8 mouse cellular contexts compared by ENCODE assay signal in the genomic region with DNA sequence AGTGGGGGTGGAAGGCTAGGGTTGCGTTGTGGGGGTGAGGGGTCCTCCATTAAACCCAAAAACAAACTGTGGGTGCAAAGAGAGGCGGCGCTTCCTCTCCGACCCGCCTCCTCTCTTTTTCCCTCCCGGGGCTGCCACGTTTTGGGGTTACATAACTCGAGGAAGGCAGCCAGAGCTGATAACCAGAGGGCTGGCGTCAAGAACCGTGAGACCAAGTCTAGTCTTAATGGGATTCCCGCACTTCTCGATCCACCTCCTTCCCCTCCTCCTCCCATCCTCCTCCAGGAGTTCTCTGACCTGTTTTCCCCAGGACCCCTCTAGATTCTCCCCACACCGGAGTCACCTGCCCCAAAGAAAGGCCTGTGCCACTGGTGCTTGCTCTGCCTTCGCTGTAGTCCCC. TPM values are rescaled to one million over a fixed set of nuclear protein-coding genes. Genes with fewer than 3 reads are reported as not detected.
DNase-seq lines count a peak whose midpoint lies in the region; ATAC-seq and TF ChIP-seq lines count a peak whose summit lies in the region.

No protein-coding gene starts in this region.

- peak overlapping the region; percentile 43 for H3K4me3 ChIP-seq in left cerebral cortex, adult 2 months
- peak overlapping the region; percentile 72 for H3K4me3 ChIP-seq in embryonic facial prominence, embryonic 13.5 days
- H3K4me3 ChIP-seq in heart, postnatal 0 days (ENCODE audit: low read depth, low read length), result peak overlapping the region; percentile 49
- H3K4me3 ChIP-seq in liver, embryonic 14.5 days (ENCODE audit: insufficient read depth in 1 of 2, low read depth in 2 of 2, low read length in 2 of 2), result no peak overlapping the region
- peak overlapping the region; percentile 53 for H3K4me3 ChIP-seq in stomach, embryonic 14.5 days (ENCODE audit: low read depth, low read length)

- H3K27me3 ChIP-seq in embryonic facial prominence, embryonic 13.5 days, result peaks cover 3% of the 10 kb centered on the region; the same call in 1 of the 2 replicates
- peaks cover 25% of the 10 kb centered on the region for H3K27me3 ChIP-seq in heart, postnatal 0 days (ENCODE audit: control insufficient read depth, insufficient read depth, low read length)
- peaks cover 21% of the 10 kb centered on the region for H3K27me3 ChIP-seq in liver, embryonic 14.5 days (ENCODE audit: control insufficient read depth, insufficient read depth, low read length)
- no peaks in the 10 kb centered on the region for H3K27me3 ChIP-seq in stomach, embryonic 14.5 days (ENCODE audit: control insufficient read depth, insufficient read depth, low read length)

- no peak overlapping the region for H3K27ac ChIP-seq in left cerebral cortex, adult 2 months
- peak overlapping the region; percentile 89 for H3K27ac ChIP-seq in embryonic facial prominence, embryonic 13.5 days
- H3K27ac ChIP-seq in heart, postnatal 0 days (ENCODE audit: low read depth), result no peak overlapping the region
- H3K27ac ChIP-seq in liver, embryonic 14.5 days, result no peak overlapping the region
- no peak overlapping the region for H3K27ac ChIP-seq in stomach, embryonic 14.5 days (ENCODE audit: low read length)

- 14% methylated on average over 14 of the region's 14 CpGs for WGBS in embryonic facial prominence, embryonic 13.5 days
- WGBS in heart, postnatal 0 days, result 12% methylated on average over 14 of the region's 14 CpGs
- 13% methylated on average over 14 of the region's 14 CpGs for WGBS in liver, embryonic 14.5 days (ENCODE audit: insufficient replicate concordance)
- 18% methylated on average over 11 of the region's 14 CpGs for WGBS in stomach, embryonic 14.5 days

- no peak for TF ChIP-seq EP300 in heart, postnatal 0 days (IDR thresholded peaks at IDR 0.05; ENCODE audit: low read depth)
- no peak for TF ChIP-seq EP300 in liver, embryonic 14.5 days (IDR thresholded peaks at IDR 0.05; ENCODE audit: low read depth)

- peak overlapping the region; percentile 89 for H3K9ac ChIP-seq in embryonic facial prominence, embryonic 13.5 days
- no peak overlapping the region for H3K9ac ChIP-seq in heart, postnatal 0 days (replicated peaks; ENCODE audit: low read depth, low read length)
- H3K9ac ChIP-seq in liver, embryonic 14.5 days (replicated peaks), result no peak overlapping the region
- H3K9ac ChIP-seq in stomach, embryonic 14.5 days (replicated peaks; ENCODE audit: low read depth, low read length), result no peak overlapping the region

- H3K4me1 ChIP-seq in embryonic facial prominence, embryonic 13.5 days, result peaks cover 25% of the 10 kb centered on the region
- peaks cover 13% of the 10 kb centered on the region; the same call in 1 of the 2 replicates for H3K4me1 ChIP-seq in heart, postnatal 0 days (ENCODE audit: control insufficient read depth, insufficient read depth)
- H3K4me1 ChIP-seq in liver, embryonic 14.5 days (replicated peaks; ENCODE audit: control insufficient read depth in 2 of 2, insufficient read depth in 2 of 2, low read length in 1 of 2), result no peaks in the 10 kb centered on the region
- peaks cover 15% of the 10 kb centered on the region; the same call in 1 of the 2 replicates for H3K4me1 ChIP-seq in stomach, embryonic 14.5 days (ENCODE audit: control insufficient read depth, insufficient read depth, low read length)

- DNase-seq in left cerebral cortex, adult 2 months (ENCODE audit: extremely low spot score in 1 of 2, low spot score in 2 of 2), result no peak
- no peak for DNase-seq in left cerebral cortex, adult 9 months (ENCODE audit: low spot score in 2 of 2)
- no peak for DNase-seq in heart, postnatal 0 days (ENCODE audit: low spot score)
- no peak for DNase-seq in liver, embryonic 14.5 days (ENCODE audit: low read depth in 3 of 3, low spot score in 3 of 3)
- no peak for DNase-seq in layer of hippocampus, adult 8-10 months (ENCODE audit: low spot score in 2 of 2)
- no peak for DNase-seq in right cerebral cortex, adult 2 months (ENCODE audit: low spot score in 2 of 2)

- H3K36me3 ChIP-seq in embryonic facial prominence, embryonic 13.5 days, result peaks cover 28% of the 10 kb centered on the region
- no peaks in the 10 kb centered on the region for H3K36me3 ChIP-seq in heart, postnatal 0 days (replicated peaks; ENCODE audit: control insufficient read depth, insufficient read depth, low read length)
- H3K36me3 ChIP-seq in liver, embryonic 14.5 days (replicated peaks; ENCODE audit: control insufficient read depth, insufficient read depth, low read depth), result no peaks in the 10 kb centered on the region
- no peaks in the 10 kb centered on the region; the same call in 1 of the 2 replicates for H3K36me3 ChIP-seq in stomach, embryonic 14.5 days (ENCODE audit: control insufficient read depth, insufficient read depth, low read length)

- ATAC-seq in embryonic facial prominence, embryonic 13.5 days (ENCODE audit: insufficient number of reproducible peaks, insufficient read depth, low FRiP score, low TSS enrichment, low read depth), result no peak
- ATAC-seq in heart, postnatal 0 days (ENCODE audit: insufficient read depth, low read depth), result no peak
- no peak for ATAC-seq in liver, embryonic 14.5 days (ENCODE audit: insufficient read depth)
- no peak for ATAC-seq in stomach, embryonic 14.5 days (ENCODE audit: insufficient number of reproducible peaks, insufficient read depth, low FRiP score, low read depth)

- H3K4me2 ChIP-seq in embryonic facial prominence, embryonic 13.5 days, result peak overlapping the region; percentile 88
- peak overlapping the region; percentile 87 for H3K4me2 ChIP-seq in heart, postnatal 0 days (ENCODE audit: low read depth, low read length)
- H3K4me2 ChIP-seq in liver, embryonic 14.5 days (ENCODE audit: low read depth), result peak overlapping the region; percentile 63
- peak overlapping the region; percentile 63 for H3K4me2 ChIP-seq in stomach, embryonic 14.5 days (replicated peaks; ENCODE audit: low read depth, low read length)

- intact Hi-C loops in left cerebral cortex, adult 2 months (cut with DNase I), result no loop called here

- no peak for TF ChIP-seq CTCF in left cerebral cortex, adult 2 months (IDR thresholded peaks at IDR 0.05)
- no peak for TF ChIP-seq CTCF in heart, postnatal 0 days (IDR thresholded peaks at IDR 0.05; ENCODE audit: low read depth)
- no peak for TF ChIP-seq CTCF in liver, embryonic 14.5 days (IDR thresholded peaks at IDR 0.05; ENCODE audit: low read depth)

- H3K9me3 ChIP-seq in embryonic facial prominence, embryonic 13.5 days, result no peaks in the 10 kb centered on the region
- H3K9me3 ChIP-seq in heart, postnatal 0 days (replicated peaks; ENCODE audit: control insufficient read depth, low read length), result no peaks in the 10 kb centered on the region
- no peaks in the 10 kb centered on the region for H3K9me3 ChIP-seq in liver, embryonic 14.5 days (ENCODE audit: control insufficient read depth, low read length)
- H3K9me3 ChIP-seq in stomach, embryonic 14.5 days (ENCODE audit: control insufficient read depth, low read depth, low read length), result no peaks in the 10 kb centered on the region

RNA-seq across cellular contexts. Expression of a gene that starts 0.7 kb away (rescaled TPM):
- 1 to 10 TPM; 5.5 to 6.4 TPM for total RNA-seq in left cerebral cortex, adult 2 months (2021)
- polyA plus RNA-seq in embryonic facial prominence, embryonic 13.5 days (2015; fragmentation: Nextera tagmentation; extraction: Ambion mirVana), result 110 and 133 TPM in 2 replicates
- total RNA-seq in heart, postnatal 0 days (2014; rRNA removed; ENCODE audit: low replicate concordance), result 6.9 and 7.8 TPM in 2 replicates
- polyA plus RNA-seq in heart, postnatal 0 days (2015; fragmentation: Nextera tagmentation; extraction: Ambion mirVana), result 9.5 and 11.5 TPM in 2 replicates
- 1.3 and 2.3 TPM in 2 replicates for polyA plus RNA-seq in liver, embryonic 14.5 days (2012; rRNA removed)
- polyA plus RNA-seq in liver, embryonic 14.5 days (2014; fragmentation: Nextera tagmentation; extraction: Ambion mirVana), result 1.5 and 1.9 TPM in 2 replicates
- polyA plus RNA-seq in stomach, embryonic 14.5 days (2014; fragmentation: Nextera tagmentation; extraction: Ambion mirVana), result 44.2 and 46.7 TPM in 2 replicates
- total RNA-seq in layer of hippocampus, adult 8-10 months (2022), result 1 to 10 TPM; 6.8 to 10.0 (median 7.5) TPM

RNA-seq across cellular contexts. Expression of a gene that starts 6.9 kb away (rescaled TPM):
- not detected for total RNA-seq in left cerebral cortex, adult 2 months (2021)
- 0.32 TPM in 1 of 2 replicates, not detected in the other for polyA plus RNA-seq in embryonic facial prominence, embryonic 13.5 days (2015; fragmentation: Nextera tagmentation; extraction: Ambion mirVana)
- total RNA-seq in heart, postnatal 0 days (2014; rRNA removed; ENCODE audit: low replicate concordance), result not detected in 2 replicates
- polyA plus RNA-seq in heart, postnatal 0 days (2015; fragmentation: Nextera tagmentation; extraction: Ambion mirVana), result not detected in 2 replicates
- not detected in 2 replicates for polyA plus RNA-seq in liver, embryonic 14.5 days (2012; rRNA removed)
- not detected in 2 replicates for polyA plus RNA-seq in liver, embryonic 14.5 days (2014; fragmentation: Nextera tagmentation; extraction: Ambion mirVana)
- polyA plus RNA-seq in stomach, embryonic 14.5 days (2014; fragmentation: Nextera tagmentation; extraction: Ambion mirVana), result 0.13 TPM in 1 of 2 replicates, not detected in the other
- total RNA-seq in layer of hippocampus, adult 8-10 months (2022), result not detected

RNA-seq across cellular contexts. Expression of a gene that starts 7.0 kb away (rescaled TPM):
- not detected for total RNA-seq in left cerebral cortex, adult 2 months (2021)
- polyA plus RNA-seq in embryonic facial prominence, embryonic 13.5 days (2015; fragmentation: Nextera tagmentation; extraction: Ambion mirVana), result not detected in 2 replicates
- total RNA-seq in heart, postnatal 0 days (2014; rRNA removed; ENCODE audit: low replicate concordance), result not detected in 2 replicates
- polyA plus RNA-seq in heart, postnatal 0 days (2015; fragmentation: Nextera tagmentation; extraction: Ambion mirVana), result not detected in 2 replicates
- not detected in 2 replicates for polyA plus RNA-seq in liver, embryonic 14.5 days (2012; rRNA removed)
- not detected in 2 replicates for polyA plus RNA-seq in liver, embryonic 14.5 days (2014; fragmentation: Nextera tagmentation; extraction: Ambion mirVana)
- not detected in 2 replicates for polyA plus RNA-seq in stomach, embryonic 14.5 days (2014; fragmentation: Nextera tagmentation; extraction: Ambion mirVana)
- total RNA-seq in layer of hippocampus, adult 8-10 months (2022), result not detected

RNA-seq across cellular contexts. Expression of a gene that starts 8.2 kb away (rescaled TPM):
- not detected for total RNA-seq in left cerebral cortex, adult 2 months (2021)
- 0.32 TPM in 1 of 2 replicates, not detected in the other for polyA plus RNA-seq in embryonic facial prominence, embryonic 13.5 days (2015; fragmentation: Nextera tagmentation; extraction: Ambion mirVana)
- total RNA-seq in heart, postnatal 0 days (2014; rRNA removed; ENCODE audit: low replicate concordance), result not detected in 2 replicates
- polyA plus RNA-seq in heart, postnatal 0 days (2015; fragmentation: Nextera tagmentation; extraction: Ambion mirVana), result not detected in 2 replicates
- not detected in 2 replicates for polyA plus RNA-seq in liver, embryonic 14.5 days (2012; rRNA removed)
- polyA plus RNA-seq in liver, embryonic 14.5 days (2014; fragmentation: Nextera tagmentation; extraction: Ambion mirVana), result not detected in 2 replicates
- polyA plus RNA-seq in stomach, embryonic 14.5 days (2014; fragmentation: Nextera tagmentation; extraction: Ambion mirVana), result not detected in 2 replicates
- not detected for total RNA-seq in layer of hippocampus, adult 8-10 months (2022)

RNA-seq across cellular contexts. Expression of a gene that starts 26.0 kb away (rescaled TPM):
- total RNA-seq in left cerebral cortex, adult 2 months (2021), result 10 to 100 TPM; 78.3 to 99.1 TPM
- 105 and 108 TPM in 2 replicates for polyA plus RNA-seq in embryonic facial prominence, embryonic 13.5 days (2015; fragmentation: Nextera tagmentation; extraction: Ambion mirVana)
- 37.9 and 46.0 TPM in 2 replicates for total RNA-seq in heart, postnatal 0 days (2014; rRNA removed; ENCODE audit: low replicate concordance)
- polyA plus RNA-seq in heart, postnatal 0 days (2015; fragmentation: Nextera tagmentation; extraction: Ambion mirVana), result 29.4 and 30.2 TPM in 2 replicates
- 34.1 and 38.3 TPM in 2 replicates for polyA plus RNA-seq in liver, embryonic 14.5 days (2012; rRNA removed)
- polyA plus RNA-seq in liver, embryonic 14.5 days (2014; fragmentation: Nextera tagmentation; extraction: Ambion mirVana), result 26.8 and 31.3 TPM in 2 replicates
- 69.7 and 71.3 TPM in 2 replicates for polyA plus RNA-seq in stomach, embryonic 14.5 days (2014; fragmentation: Nextera tagmentation; extraction: Ambion mirVana)
- total RNA-seq in layer of hippocampus, adult 8-10 months (2022), result 100 to 1,000 TPM in 1 of 4 experiments, 10 to 100 TPM in 3; 82.1 to 115 (median 87.7) TPM

Comparison
In these comparisons a context has a peak if more than half of its experiments do, and no peak if none do; other contexts are left out.
1. H3K4me3 ChIP-seq: peak in left cerebral cortex, adult 2 months (single experiment), embryonic facial prominence, embryonic 13.5 days (single experiment), heart, postnatal 0 days (single experiment) and stomach, embryonic 14.5 days (single experiment); none in liver, embryonic 14.5 days (0 of 2).
2. Peak in every context shown above with its lines, with median percentiles within 50 percentile points of each other: H3K4me2 ChIP-seq.